Mouse (Mus musculus) ovary, adult 18-20 months (tissue): ENCODE measurements around the gene Olfr1326-ps1.

ENCODE experiments used
- DNase-seq: peaks from one replicate; pipeline ENCODE4 v3.0.0; 2022; ENCODE audit warnings: low spot score, mixed read lengths

Gene Olfr1326-ps1

GRCm38 (mm10) chrX:74574788-74575187, at the start of gene Olfr1326-ps1:
Olfr1326-ps1 (minus strand) TSS chrX:74574888.
- DNase-seq: no peak

- DNase-seq: no peak
Measured at GRCm38 (mm10) chrX:74592379-74592778, 17.7 kb upstream of the Olfr1326-ps1 start, which contains the start of gene Olfr1325. Olfr1325 (plus strand) TSS chrX:74592679.
